Mouse (Mus musculus) forebrain, embryonic 14.5 days (tissue): ENCODE data around the gene Alad. TPM values are rescaled to one million over a fixed set of nuclear protein-coding genes. Genes with fewer than 3 reads are reported as not detected.

Source experiments
- ATAC-seq: fragments of 200-750 bp; cut with Nextera tagmentation; 2 replicates; pipeline ENCODE4 v1.8.0; 2017; ENCODE audit warnings: mild to moderate bottlenecking, moderate library complexity
- DNase-seq: peaks from one replicate; pipeline ENCODE4 v3.0.0-alpha.2; 2015; ENCODE audit warnings: low spot score
- H3K27ac ChIP-seq: fragments of 300-500 bp; sonication (generic); 2 replicates; pipeline ENCODE4 v1.5.1; 2014; ENCODE audit warnings: low read depth, mild to moderate bottlenecking, control low read depth, low read length, moderate library complexity
- H3K27me3 ChIP-seq: fragments of 300-500 bp; sonication (generic); replicated peaks from 2 replicates; pipeline ENCODE4 v1.6.1; 2014; ENCODE audit warnings: low read length, control low read depth, mixed read lengths; ENCODE audit not compliant: control insufficient read depth, insufficient read depth
- H3K36me3 ChIP-seq: fragments of 300-500 bp; sonication (generic); 2 replicates; pipeline ENCODE4 v1.6.1; 2014; ENCODE audit warnings: low read length, control low read depth; ENCODE audit not compliant: control insufficient read depth, insufficient read depth
- H3K4me1 ChIP-seq: fragments of 300-500 bp; sonication (generic); 2 replicates; pipeline ENCODE4 v1.6.1; 2014; ENCODE audit warnings: antibody characterized with exemption, low read length, control low read depth; ENCODE audit not compliant: control insufficient read depth, insufficient read depth
- H3K4me2 ChIP-seq: fragments of 300-500 bp; sonication (generic); 2 replicates; pipeline ENCODE4 v1.6.1; 2014; ENCODE audit warnings: mild to moderate bottlenecking, control low read depth, low read length
- H3K4me3 ChIP-seq: fragments of 300-500 bp; sonication (generic); 2 replicates; pipeline ENCODE4 v1.5.1; 2014; ENCODE audit warnings: low read depth, low read length, control low read depth
- H3K9ac ChIP-seq: fragments of 300-500 bp; sonication (generic); 2 replicates; pipeline ENCODE4 v1.6.1; 2014; ENCODE audit warnings: mild to moderate bottlenecking, low read length, control low read depth, moderate library complexity
- H3K9me3 ChIP-seq: fragments of 300-500 bp; sonication (generic); replicated peaks from 2 replicates; pipeline ENCODE4 v1.6.1; 2016; ENCODE audit warnings: low read length, control low read depth, mixed read lengths; ENCODE audit not compliant: control insufficient read depth
- WGBS: fragments of 180-500 bp; shearing (Covaris S2); extraction: QIAGEN DNeasy Blood & Tissue Kit; methylation state at CpG from one replicate; pipeline ENCODE4 v1.1.7; 2014; 5-methylcytosine and 5-hydroxymethylcytosine counted together
- polyA plus RNA-seq: library from polyadenylated mRNA; unstranded; fragments of >200 nt; fragmentation: Nextera tagmentation; extraction: Ambion mirVana; gene quantifications from 2 replicates; pipeline ENCODE4 v1.2.1, GENCODE M21; 2014

The Alad gene
- 73.8 and 80.9 TPM in 2 replicates for polyA plus RNA-seq

GRCm38 (mm10) chr4:62519849-62520233, at the start of gene Alad:
Gene Alad, minus strand, starts transcription at chr4:62519918.
- Histone ChIP-seq H3K9me3 (no peaks in the 10 kb centered on the region), H3K4me3 (peak within 1 kb of the TSS; percentile 67), H3K4me2 (peak within 1 kb of the TSS; percentile 70), H3K27ac (peak within 1 kb of the TSS; percentile 72), H3K9ac (peak within 1 kb of the TSS; percentile 78), H3K27me3 (no peaks in the 10 kb centered on the region), H3K4me1 (peaks cover 16% of the 10 kb centered on the region), H3K36me3 (peaks cover 10% of the 10 kb centered on the region)
- peak; percentile 91 for ATAC-seq
- under 1% methylated on average over 30 of the region's 37 CpGs for WGBS
- DNase-seq = peak; percentile 87

GRCm38 (mm10) chr4:62568359-62568758, 48.6 kb upstream of the Alad start:
- no peaks in the 10 kb centered on the region for H3K36me3 ChIP-seq
- H3K27ac ChIP-seq = no peak overlapping the region
- no peaks in the 10 kb centered on the region for H3K9me3 ChIP-seq
- H3K4me2 ChIP-seq = no peak overlapping the region
- H3K4me1 ChIP-seq = no peaks in the 10 kb centered on the region
- no peak for DNase-seq
- no peak overlapping the region for H3K4me3 ChIP-seq
- no peak overlapping the region for H3K9ac ChIP-seq
- WGBS = 83% methylated on average over 1 of the region's 1 CpGs
- no peak for ATAC-seq
- H3K27me3 ChIP-seq = no peaks in the 10 kb centered on the region

- no peaks in the 10 kb centered on the region for H3K9me3 ChIP-seq
- H3K27ac ChIP-seq = no peak overlapping the region
- no peaks in the 10 kb centered on the region for H3K27me3 ChIP-seq
- ATAC-seq (no peak), DNase-seq (no peak)
- no peak overlapping the region for H3K4me3 ChIP-seq
- 91% methylated on average over 6 of the region's 6 CpGs for WGBS
- no peaks in the 10 kb centered on the region for H3K36me3 ChIP-seq
- H3K4me2 ChIP-seq = no peak overlapping the region
- H3K9ac ChIP-seq = no peak overlapping the region
- no peaks in the 10 kb centered on the region for H3K4me1 ChIP-seq
Measured at GRCm38 (mm10) chr4:62567696-62568095, 48.0 kb upstream of the Alad start.

- Histone ChIP-seq H3K4me1 (no peaks in the 10 kb centered on the region), H3K36me3 (no peaks in the 10 kb centered on the region), H3K4me2 (no peak overlapping the region), H3K9me3 (no peaks in the 10 kb centered on the region), H3K27ac (no peak overlapping the region), H3K27me3 (no peaks in the 10 kb centered on the region), H3K9ac (no peak overlapping the region), H3K4me3 (no peak overlapping the region)
- no peak for ATAC-seq
- no peak for DNase-seq
- 86% methylated on average over 4 of the region's 4 CpGs for whole genome bisulfite sequencing
Measured at GRCm38 (mm10) chr4:62566530-62566929, 46.8 kb upstream of the Alad start.

- Histone ChIP-seq H3K9me3 (no peaks in the 10 kb centered on the region), H3K4me3 (no peak overlapping the region), H3K4me1 (no peaks in the 10 kb centered on the region), H3K9ac (no peak overlapping the region), H3K4me2 (no peak overlapping the region), H3K27me3 (no peaks in the 10 kb centered on the region), H3K27ac (no peak overlapping the region), H3K36me3 (no peaks in the 10 kb centered on the region)
- DNase-seq (no peak), ATAC-seq (no peak)
- 72% methylated on average over 4 of the region's 4 CpGs for WGBS
Measured at GRCm38 (mm10) chr4:62562006-62562405, 42.3 kb upstream of the Alad start.

- no peak for DNase-seq
- 45% methylated on average over 3 of the region's 3 CpGs for whole genome bisulfite sequencing
- no peak overlapping the region for H3K27ac ChIP-seq
- H3K4me1 ChIP-seq = no peaks in the 10 kb centered on the region
- H3K4me3 ChIP-seq = no peak overlapping the region
- H3K9me3 ChIP-seq = no peaks in the 10 kb centered on the region
- no peaks in the 10 kb centered on the region for H3K27me3 ChIP-seq
- no peak overlapping the region for H3K9ac ChIP-seq
- ATAC-seq = no peak; the same call in none of the 2 replicates
- H3K36me3 ChIP-seq = no peaks in the 10 kb centered on the region
- no peak overlapping the region for H3K4me2 ChIP-seq
Measured at GRCm38 (mm10) chr4:62561630-62562001, 41.9 kb upstream of the Alad start.

GRCm38 (mm10) chr4:62560963-62561629, 41.4 kb upstream of the Alad start:
- no peak overlapping the region for H3K9ac ChIP-seq
- no peaks in the 10 kb centered on the region for H3K4me1 ChIP-seq
- DNase-seq = peak; percentile 94

GRCm38 (mm10) chr4:62559797-62560329, 40.1 kb upstream of the Alad start, which contains the start of gene Rgs3:
Gene Rgs3, plus strand, starts transcription at chr4:62559847.
- no peak within 1 kb of the TSS for H3K4me2 ChIP-seq
- H3K4me3 ChIP-seq = no peak within 1 kb of the TSS
- H3K9ac ChIP-seq = no peak within 1 kb of the TSS
- 73% methylated on average over 6 of the region's 6 CpGs for WGBS
- DNase-seq (no peak), ATAC-seq (no peak)
- no peaks in the 10 kb centered on the region for H3K9me3 ChIP-seq
- H3K27me3 ChIP-seq = no peaks in the 10 kb centered on the region
- H3K4me1 ChIP-seq = no peaks in the 10 kb centered on the region
- H3K27ac ChIP-seq = no peak within 1 kb of the TSS
- no peaks in the 10 kb centered on the region for H3K36me3 ChIP-seq

More at GRCm38 (mm10) chr4:62560963-62561629, 41.4 kb upstream of the Alad start:
- Histone ChIP-seq H3K27me3 (no peaks in the 10 kb centered on the region), H3K27ac (no peak overlapping the region), H3K4me3 (no peak overlapping the region), H3K36me3 (no peaks in the 10 kb centered on the region), H3K4me2 (no peak overlapping the region), H3K9me3 (no peaks in the 10 kb centered on the region)
- WGBS = 18% methylated on average over 4 of the region's 4 CpGs
- peak; percentile 88 for ATAC-seq

GRCm38 (mm10) chr4:62557436-62557835, 37.7 kb upstream of the Alad start:
- Histone ChIP-seq H3K4me3 (no peak overlapping the region), H3K27ac (no peak overlapping the region), H3K9ac (no peak overlapping the region), H3K4me1 (no peaks in the 10 kb centered on the region), H3K27me3 (no peaks in the 10 kb centered on the region), H3K4me2 (no peak overlapping the region), H3K36me3 (no peaks in the 10 kb centered on the region), H3K9me3 (no peaks in the 10 kb centered on the region)
- DNase-seq (peak; percentile 29), ATAC-seq (no peak)
- 50% methylated on average over 3 of the region's 3 CpGs for WGBS
